Comparison of ENCODE assay signal across 27 mouse cellular contexts in the genomic region with DNA sequence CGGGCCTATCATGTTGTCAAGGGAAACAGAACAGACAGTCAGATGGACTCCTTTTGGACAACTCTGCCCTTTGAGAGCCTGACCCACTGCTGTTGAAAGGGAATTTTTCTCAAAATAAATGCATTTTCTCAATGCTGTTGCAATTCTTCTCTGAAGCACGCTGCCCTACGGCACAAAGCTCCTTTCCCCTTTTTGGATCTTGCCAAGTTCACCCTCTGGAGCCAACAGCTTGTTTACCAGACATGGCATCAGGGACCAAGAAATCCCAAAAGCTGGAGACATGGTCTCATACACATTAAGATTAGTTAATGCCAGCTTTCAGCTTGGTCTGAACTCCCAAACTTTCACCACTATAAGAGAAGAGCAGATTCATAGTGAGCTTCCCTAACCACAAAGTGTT. TPM values are rescaled to one million over a fixed set of nuclear protein-coding genes. Genes with fewer than 3 reads are reported as not detected.
DNase-seq lines count a peak whose midpoint lies in the region; ATAC-seq and TF ChIP-seq lines count a peak whose summit lies in the region.
"Had no signal": no experiment of that assay in that cellular context is flagged by ENCODE, and none has a peak within 500 bp of the region (broad histone marks: within the 10 kb centered on the region; RNA-seq: fewer than 3 reads in every experiment).

No protein-coding gene starts in this region.

- no peak for ATAC-seq in stomach, postnatal 0 days (ENCODE audit: low FRiP score, low TSS enrichment)
- ATAC-seq: forebrain, embryonic 14.5 days; forebrain, embryonic 16.5 days had no signal

- H3K27me3 ChIP-seq in stomach, postnatal 0 days (ENCODE audit: control insufficient read depth, insufficient read depth, low read length): no peaks in the 10 kb centered on the region
- H3K27me3 ChIP-seq: embryonic facial prominence, embryonic 13.5 days; embryonic facial prominence, embryonic 15.5 days; forebrain, embryonic 12.5 days had no signal

- DNase-seq in adrenal gland, postnatal 14 days: peak; percentile 22
- DNase-seq in adrenal gland, adult 18-20 months (ENCODE audit: low spot score in 2 of 2): no peak
- peak; percentile 7 for DNase-seq in stomach, postnatal 0 days (ENCODE audit: low spot score)
- DNase-seq in left cerebral cortex, postnatal 36 days (ENCODE audit: low spot score in 2 of 2): no peak
- no peak for DNase-seq in kidney, adult 8-10 months
- DNase-seq: adrenal gland, adult 2 months; cerebellum, adult 11 months; cerebellum, adult 18-20 months; cerebellum, adult 8-10 months; cerebellum, adult 9-11 months; cerebellum, postnatal 14 days; cerebellum, postnatal 36 days; embryo, embryonic 11 days had no signal

- intact Hi-C loops in left cerebral cortex, postnatal 36 days (cut with DNase I): no loop called here

- H3K36me3 ChIP-seq in stomach, postnatal 0 days (ENCODE audit: control insufficient read depth, insufficient read depth, low read length): no peaks in the 10 kb centered on the region; the same call in 1 of the 2 replicates

- TF ChIP-seq EP300 in stomach, postnatal 0 days (optimal IDR thresholded peaks at IDR 0.05): no peak

- H3K9ac ChIP-seq in stomach, postnatal 0 days (ENCODE audit: low read length): no peak overlapping the region
- H3K9ac ChIP-seq: embryonic facial prominence, embryonic 13.5 days; embryonic facial prominence, embryonic 15.5 days; forebrain, embryonic 12.5 days had no signal

- 80% methylated on average over 3 of the region's 3 CpGs for WGBS in stomach, postnatal 0 days

- no peaks in the 10 kb centered on the region for H3K9me3 ChIP-seq in stomach, postnatal 0 days (ENCODE audit: control insufficient read depth, low read length)
- H3K9me3 ChIP-seq: embryonic facial prominence, embryonic 13.5 days; embryonic facial prominence, embryonic 15.5 days; forebrain, embryonic 10.5 days; forebrain, embryonic 12.5 days had no signal

- H3K27ac ChIP-seq in brown adipose tissue, adult 24 weeks (replicated peaks; ENCODE audit: low read depth, low read length): peak overlapping the region; percentile 61
- no peak overlapping the region for H3K27ac ChIP-seq in stomach, postnatal 0 days (replicated peaks)
- H3K27ac ChIP-seq: embryonic facial prominence, embryonic 13.5 days; embryonic facial prominence, embryonic 15.5 days; forebrain, embryonic 10.5 days; forebrain, embryonic 12.5 days had no signal

- TF ChIP-seq CTCF in stomach, postnatal 0 days (IDR thresholded peaks at IDR 0.05; ENCODE audit: low read depth): no peak

- H3K4me3 ChIP-seq in brown adipose tissue, adult 24 weeks (ENCODE audit: insufficient read depth, low read depth, low read length): no peak overlapping the region
- H3K4me3 ChIP-seq in stomach, postnatal 0 days (ENCODE audit: low read depth, low read length): no peak overlapping the region
- H3K4me3 ChIP-seq: embryonic facial prominence, embryonic 13.5 days; embryonic facial prominence, embryonic 15.5 days; erythroblast, embryonic 14.5 days; forebrain, embryonic 10.5 days; forebrain, embryonic 12.5 days had no signal

- no peak overlapping the region for H3K4me2 ChIP-seq in stomach, postnatal 0 days (replicated peaks; ENCODE audit: low read depth)
- H3K4me2 ChIP-seq: embryonic facial prominence, embryonic 13.5 days; embryonic facial prominence, embryonic 15.5 days; forebrain, embryonic 12.5 days had no signal

- H3K4me1 ChIP-seq in brown adipose tissue, adult 24 weeks (ENCODE audit: control insufficient read depth, insufficient read depth, insufficient read length, low read length): no peaks in the 10 kb centered on the region; the same call in 1 of the 2 replicates
- no peaks in the 10 kb centered on the region for H3K4me1 ChIP-seq in stomach, postnatal 0 days (replicated peaks; ENCODE audit: control insufficient read depth, insufficient read depth)
- H3K4me1 ChIP-seq: embryonic facial prominence, embryonic 13.5 days; embryonic facial prominence, embryonic 15.5 days; forebrain, embryonic 12.5 days had no signal

RNA-seq across cellular contexts. Expression of a gene that starts 33.0 kb away (rescaled TPM):
- total RNA-seq in adrenal gland, postnatal 14 days (2021): not detected in 2 replicates
- total RNA-seq in adrenal gland, adult 18-20 months (2021): not detected
- not detected in 2 replicates for polyA plus RNA-seq in brown adipose tissue, adult 24 weeks (2012; ENCODE audit: insufficient read depth, insufficient read length, missing spikeins)
- polyA plus RNA-seq in stomach, postnatal 0 days (2015; fragmentation: Nextera tagmentation; extraction: Ambion mirVana): not detected in 2 replicates
- total RNA-seq in left cerebral cortex, postnatal 36 days (2021): not detected
- total RNA-seq: adrenal gland, adult 2 months; adrenal gland, postnatal 36 days; common myeloid progenitor, adult 5-6 weeks; ES-E14; MEL had no signal
- polyA plus RNA-seq: adrenal gland, adult 2 months; embryonic facial prominence, embryonic 11.5 days; embryonic facial prominence, embryonic 13.5 days; embryonic facial prominence, embryonic 15.5 days; erythroblast, embryonic 14.5 days; forebrain, embryonic 10.5 days; forebrain, embryonic 14.5 days; frontal cortex, adult 2 months had no signal

Comparison
In these comparisons a context has a peak if more than half of its experiments do, and no peak if none do; other contexts are left out.
1. DNase-seq: peak in adrenal gland, postnatal 14 days (single experiment) and stomach, postnatal 0 days (single experiment); none in adrenal gland, adult 18-20 months (0 of 2), left cerebral cortex, postnatal 36 days (0 of 2) and kidney, adult 8-10 months (0 of 2).